Mouse (Mus musculus) lung, embryonic 16.5 days (tissue): ENCODE measurements around the gene Ccdc136. TPM values are rescaled to one million over a fixed set of nuclear protein-coding genes. Genes with fewer than 3 reads are reported as not detected.

Experiments
- ATAC-seq: fragments of 200-750 bp; cut with Nextera tagmentation; 2 replicates; pipeline ENCODE4 v1.8.0; 2017; ENCODE audit warnings: low read depth, mild to moderate bottlenecking, moderate library complexity
- H3K27ac ChIP-seq: fragments of 300-500 bp; sonication (generic); 2 replicates; pipeline ENCODE4 v1.5.1; 2014; ENCODE audit warnings: mild to moderate bottlenecking, control low read depth, low read length
- H3K27me3 ChIP-seq: fragments of 300-500 bp; sonication (generic); 2 replicates; pipeline ENCODE4 v1.6.1; 2014; ENCODE audit warnings: low read depth, low read length, mixed read lengths; ENCODE audit not compliant: control insufficient read depth, insufficient read depth
- H3K36me3 ChIP-seq: fragments of 300-500 bp; sonication (generic); 2 replicates; pipeline ENCODE4 v1.6.1; 2014; ENCODE audit warnings: low read length; ENCODE audit not compliant: control insufficient read depth, insufficient read depth
- H3K4me1 ChIP-seq: fragments of 300-500 bp; sonication (generic); replicated peaks from 2 replicates; pipeline ENCODE4 v1.6.1; 2014; ENCODE audit warnings: low read length, mixed read lengths; ENCODE audit not compliant: control insufficient read depth, insufficient read depth
- H3K4me2 ChIP-seq: fragments of 300-500 bp; sonication (generic); 2 replicates; pipeline ENCODE4 v1.6.1; 2014; ENCODE audit warnings: low read depth, low read length, control low read depth
- H3K4me3 ChIP-seq: fragments of 300-500 bp; sonication (generic); 2 replicates; pipeline ENCODE4 v1.5.1; 2014; ENCODE audit warnings: mild to moderate bottlenecking, low read length, control low read depth
- H3K9ac ChIP-seq: fragments of 300-500 bp; sonication (generic); 2 replicates; pipeline ENCODE4 v1.6.1; 2014; ENCODE audit warnings: low read length, control low read depth
- H3K9me3 ChIP-seq: fragments of 300-500 bp; sonication (generic); 2 replicates; pipeline ENCODE4 v1.6.1; 2016; ENCODE audit warnings: low read length; ENCODE audit not compliant: control insufficient read depth
- WGBS: fragments of 180-500 bp; shearing (Covaris S2); extraction: QIAGEN DNeasy Blood & Tissue Kit; methylation state at CpG from one replicate; pipeline ENCODE4 v1.1.7; 2014; 5-methylcytosine and 5-hydroxymethylcytosine counted together
- microRNA-seq: library from miRNA; unstranded; fragments of <30 nt; microRNA quantifications from one replicate; pipeline ENCODE4, GENCODE M21; 2016
- polyA plus RNA-seq: library from polyadenylated mRNA; unstranded; fragments of >200 nt; fragmentation: Nextera tagmentation; extraction: Ambion mirVana; gene quantifications from 2 replicates; pipeline ENCODE4 v1.2.1, GENCODE M21; 2015

The Ccdc136 gene
- polyA plus RNA-seq, 1 experiment from 2014 or later, result 13.8 TPM

- WGBS, result 3% methylated on average over 29 of the region's 33 CpGs
- peak overlapping the region; percentile 77 for H3K4me2 ChIP-seq
These were observed 78.0 kb downstream of the Ccdc136 start for GRCm38 (mm10) chr6:29473941-29474691.

GRCm38 (mm10) chr6:29474736-29475135 is 78.6 kb downstream of the Ccdc136 start:
- no peak overlapping the region for H3K4me2 ChIP-seq
- no peaks in the 10 kb centered on the region for H3K9me3 ChIP-seq
- H3K9ac ChIP-seq, result no peak overlapping the region
- H3K27ac ChIP-seq, result no peak overlapping the region
- no peak overlapping the region for H3K4me3 ChIP-seq
- ATAC-seq, result no peak
- no peaks in the 10 kb centered on the region; the same call in 1 of the 2 replicates for H3K27me3 ChIP-seq
- WGBS, result 63% methylated on average over 2 of the region's 2 CpGs
- peaks cover 9% of the 10 kb centered on the region for H3K4me1 ChIP-seq
- peaks cover 11% of the 10 kb centered on the region for H3K36me3 ChIP-seq

More at GRCm38 (mm10) chr6:29473941-29474691, 78.0 kb downstream of the Ccdc136 start:
- no peak overlapping the region for H3K27ac ChIP-seq
- peak overlapping the region; percentile 55 for H3K4me3 ChIP-seq
- H3K4me1 ChIP-seq, result peaks cover 9% of the 10 kb centered on the region
- ATAC-seq, result peak; percentile 97
- H3K27me3 ChIP-seq, result no peaks in the 10 kb centered on the region; the same call in 1 of the 2 replicates
- H3K9me3 ChIP-seq, result no peaks in the 10 kb centered on the region
- H3K36me3 ChIP-seq, result peaks cover 11% of the 10 kb centered on the region
- H3K9ac ChIP-seq, result peak overlapping the region; percentile 65

Small RNAs within 50 kb of the gene (microRNA-seq; reads per million reads assigned to microRNA genes)
- gene Gm26220 (not detected), gene Gm44354 (not detected)

Other genes with a start within 250 kb of the Ccdc136 start
- 32.9 and 33.5 TPM in 2 replicates for gene Rbm28, start 231.3 kb upstream of the Ccdc136 start, polyA plus RNA-seq
- 0.28 and 0.30 TPM in 2 replicates for gene Prrt4, start 216.7 kb upstream of the Ccdc136 start, polyA plus RNA-seq
- gene Impdh1, start 179.9 kb upstream of the Ccdc136 start, polyA plus RNA-seq, result 42.7 and 45.7 TPM in 2 replicates
- gene Hilpda, start 123.8 kb upstream of the Ccdc136 start, polyA plus RNA-seq, result 41.7 and 44.2 TPM in 2 replicates
- 0.51 and 0.57 TPM in 2 replicates for gene Fam71f2, start 116.7 kb upstream of the Ccdc136 start, polyA plus RNA-seq
- not detected in 2 replicates for gene Fam71f1, start 77.2 kb upstream of the Ccdc136 start, polyA plus RNA-seq
- 442 and 447 TPM in 2 replicates for gene Calu, start 48.2 kb upstream of the Ccdc136 start, polyA plus RNA-seq
- gene Opn1sw, start 7.8 kb upstream of the Ccdc136 start, polyA plus RNA-seq, result 0.35 and 0.48 TPM in 2 replicates
- 5.7 and 5.8 TPM in 2 replicates for gene Flnc, start 36.9 kb downstream of the Ccdc136 start, polyA plus RNA-seq
- gene Atp6v1f, start 71.4 kb downstream of the Ccdc136 start, polyA plus RNA-seq, result 208 and 220 TPM in 2 replicates
- not detected in 2 replicates for gene Atp6v1fnb, start 75.1 kb downstream of the Ccdc136 start, polyA plus RNA-seq
- gene Kcp, start 111.6 kb downstream of the Ccdc136 start, polyA plus RNA-seq, result 11.5 and 12.6 TPM in 2 replicates
- gene Irf5, start 130.3 kb downstream of the Ccdc136 start, polyA plus RNA-seq, result 5.5 and 6.8 TPM in 2 replicates
- 79.6 and 81.9 TPM in 2 replicates for gene Tnpo3, start 213.6 kb downstream of the Ccdc136 start, polyA plus RNA-seq